Mouse (Mus musculus): Measurements from ENCODE around the gene Gm28553.
"Not testable (repeated sequence)": the region's sequence is repeated elsewhere in the genome, so short reads cannot be mapped to it uniquely, and the experiment has no call there.

The Gm28553 gene

DNA sequence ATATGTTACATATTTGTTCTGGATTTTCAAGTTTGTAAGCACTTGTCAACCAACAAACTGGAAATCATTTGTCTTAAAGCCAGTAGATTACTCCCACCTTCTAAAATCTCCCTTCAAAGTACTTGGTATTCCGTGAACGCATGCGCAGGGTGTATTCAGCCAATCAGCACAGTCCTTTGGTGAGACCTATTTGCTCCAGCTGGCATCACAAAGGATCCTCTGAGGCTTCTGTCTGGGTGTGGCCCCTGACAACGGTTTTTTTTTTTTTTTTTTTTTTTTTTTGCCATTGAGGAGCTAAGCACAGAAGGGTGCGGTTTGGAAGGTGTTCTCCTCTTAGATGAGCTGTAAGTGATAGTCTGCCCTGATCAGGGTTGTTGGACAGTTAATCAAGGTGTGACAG is at the start of gene Gm28553:
Gene Gm28553, plus strand, starts transcription at position 301 of the 400 bp plus-strand sequence.
- DNase-seq (ENCODE audit: low spot score in 2 of 2): not testable (repeated sequence)
